Mouse (Mus musculus) olfactory bulb, adult 2 months (tissue): Measurements from ENCODE around the gene Upf1.

ENCODE experiments used
- CTCF ChIP-seq: fragments of 200-500 bp; IDR thresholded peaks from 2 replicates; pipeline ENCODE4 v1.5.1; 2012; ENCODE audit warnings: low read depth, mild to moderate bottlenecking, low read length, moderate library complexity; ENCODE audit not compliant: insufficient read depth
- POLR2A ChIP-seq: fragments of 200-500 bp; IDR thresholded peaks from 2 replicates; pipeline ENCODE4 v1.6.1; 2012; ENCODE audit warnings: mild to moderate bottlenecking, low read depth, low read length, moderate library complexity; ENCODE audit not compliant: insufficient read depth

- TF ChIP-seq POLR2A, result no peak
- TF ChIP-seq CTCF, result no peak
Observed at GRCm38 (mm10) chr8:70302901-70303300, 50.2 kb downstream of the Upf1 start.
